Mouse (Mus musculus) spleen, postnatal 10 days (tissue): ENCODE results near the gene Gm20716.
A peak's percentile ranks its signal among the peaks of the same experiment; 100 is the strongest.

Experiments
- DNase-seq, 2 experiments: peaks; one replicate each; pipeline ENCODE4 v3.0.0; 2021 to 2022; ENCODE audit warnings: low spot score in 2 of 2

Gene Gm20716

GRCm38 (mm10) chr2:168230026-168230728 is at the start of gene Gm20716, which contains the start of the genes Dpm1 and Mocs3:
Gene Gm20716 (minus strand): TSS chr2:168230364.
Gene Dpm1 (minus strand): TSS chr2:168230591.
Gene Mocs3 (plus strand): TSS chr2:168230622.
- peak; percentile 86 to 92 for DNase-seq

GRCm38 (mm10) chr2:168274374-168274935 is 44.3 kb upstream of the Gm20716 start:
- peak; percentile 64 to 86 for DNase-seq

GRCm38 (mm10) chr2:168273387-168273786 is 43.2 kb upstream of the Gm20716 start:
- no peak for DNase-seq

- DNase-seq: no peak
These were observed 37.9 kb upstream of the Gm20716 start for GRCm38 (mm10) chr2:168268033-168268432.

GRCm38 (mm10) chr2:168260900-168261299 is 30.7 kb upstream of the Gm20716 start:
- DNase-seq: no peak

- DNase-seq: no peak
These were observed 30.0 kb upstream of the Gm20716 start for GRCm38 (mm10) chr2:168260124-168260523.

- no peak for DNase-seq
These were observed 28.9 kb upstream of the Gm20716 start for GRCm38 (mm10) chr2:168259046-168259445.

GRCm38 (mm10) chr2:168257188-168257587 is 27.0 kb upstream of the Gm20716 start:
- peak in 1 of 2 experiments; percentile 34 for DNase-seq

GRCm38 (mm10) chr2:168256506-168256905 is 26.3 kb upstream of the Gm20716 start:
- no peak for DNase-seq

GRCm38 (mm10) chr2:168253822-168254221 is 23.7 kb upstream of the Gm20716 start:
- DNase-seq: no peak

- DNase-seq: peak in 1 of 2 experiments; percentile 54
These were observed 22.6 kb upstream of the Gm20716 start for GRCm38 (mm10) chr2:168252639-168253292.

- DNase-seq: peak; percentile 83 to 87
These were observed 20.1 kb upstream of the Gm20716 start for GRCm38 (mm10) chr2:168250270-168250669.

- peak in 1 of 2 experiments; percentile 61 for DNase-seq
These were observed 18.7 kb upstream of the Gm20716 start for GRCm38 (mm10) chr2:168248856-168249245.

GRCm38 (mm10) chr2:168248167-168248855 is 18.1 kb upstream of the Gm20716 start:
- no peak for DNase-seq

GRCm38 (mm10) chr2:168245571-168245970 is 15.4 kb upstream of the Gm20716 start:
- DNase-seq: no peak

GRCm38 (mm10) chr2:168243278-168243677 is 13.1 kb upstream of the Gm20716 start:
- no peak for DNase-seq

- DNase-seq: no peak
These were observed 12.7 kb upstream of the Gm20716 start for GRCm38 (mm10) chr2:168242841-168243240.

- DNase-seq: no peak
These were observed 8.2 kb upstream of the Gm20716 start for GRCm38 (mm10) chr2:168238335-168238734.

- DNase-seq: no peak
These were observed 3.1 kb upstream of the Gm20716 start for GRCm38 (mm10) chr2:168233286-168233685.

GRCm38 (mm10) chr2:168231471-168231829 is 1.3 kb upstream of the Gm20716 start:
- DNase-seq: peak in 1 of 2 experiments; percentile 45

GRCm38 (mm10) chr2:168230773-168231470 is 758 bp upstream of the Gm20716 start:
- DNase-seq: no peak
